Mouse (Mus musculus) lung, postnatal 0 days (tissue): ENCODE measurements around the gene Acaca. TPM values are rescaled to one million over a fixed set of nuclear protein-coding genes. Genes with fewer than 3 reads are reported as not detected.

Source experiments
- ATAC-seq: fragments of 200-750 bp; cut with Nextera tagmentation; 2 replicates; pipeline ENCODE4 v1.8.0; 2017; ENCODE audit warnings: moderate library complexity
- DNase-seq: peaks from one replicate; pipeline ENCODE4 v3.0.0-alpha.2; 2016; ENCODE audit warnings: low spot score
- H3K27ac ChIP-seq: fragments of 300-500 bp; sonication (generic); 2 replicates; pipeline ENCODE4 v1.5.1; 2014; ENCODE audit warnings: antibody characterized with exemption, mild to moderate bottlenecking, low read length, mixed read lengths
- H3K27me3 ChIP-seq: fragments of 300-500 bp; sonication (generic); replicated peaks from 2 replicates; pipeline ENCODE4 v1.6.1; 2014; ENCODE audit warnings: low read length, mixed read lengths; ENCODE audit not compliant: insufficient read depth
- H3K36me3 ChIP-seq: fragments of 300-500 bp; sonication (generic); 2 replicates; pipeline ENCODE4 v1.6.1; 2014; ENCODE audit warnings: low read length, mixed read lengths; ENCODE audit not compliant: insufficient read depth
- H3K4me1 ChIP-seq: fragments of 300-500 bp; sonication (generic); 2 replicates; pipeline ENCODE4 v1.6.1; 2014; ENCODE audit warnings: antibody characterized with exemption, low read depth, low read length, mixed read lengths; ENCODE audit not compliant: insufficient read depth
- H3K4me2 ChIP-seq: fragments of 300-500 bp; sonication (generic); replicated peaks from 2 replicates; pipeline ENCODE4 v1.6.1; 2014; ENCODE audit warnings: low read depth, mild to moderate bottlenecking, low read length, moderate library complexity, mixed read lengths
- H3K4me3 ChIP-seq: fragments of 300-500 bp; sonication (generic); 2 replicates; pipeline ENCODE4 v1.5.1; 2014; ENCODE audit warnings: low read depth, low read length
- H3K9ac ChIP-seq: fragments of 300-500 bp; sonication (generic); replicated peaks from 2 replicates; pipeline ENCODE4 v1.6.1; 2014; ENCODE audit warnings: low read depth, mild to moderate bottlenecking
- H3K9me3 ChIP-seq: fragments of 300-500 bp; sonication (generic); 2 replicates; pipeline ENCODE4 v1.6.1; 2016; ENCODE audit warnings: low read length, mixed read lengths
- CTCF ChIP-seq: IDR thresholded peaks from 2 replicates; pipeline ENCODE4 v1.5.1; 2016; ENCODE audit warnings: antibody characterized with exemption, mild to moderate bottlenecking
- EP300 ChIP-seq: IDR thresholded peaks from 2 replicates; pipeline ENCODE4 v1.6.1; 2016; ENCODE audit warnings: antibody characterized with exemption, mild to moderate bottlenecking, control low read depth
- WGBS: fragments of 180-500 bp; shearing (Covaris S2); extraction: QIAGEN DNeasy Blood & Tissue Kit; methylation state at CpG from one replicate; pipeline ENCODE4 v1.1.7; 2014; 5-methylcytosine and 5-hydroxymethylcytosine counted together
- polyA plus RNA-seq: library from polyadenylated mRNA; unstranded; fragments of >200 nt; fragmentation: Nextera tagmentation; extraction: Ambion mirVana; gene quantifications from 2 replicates; pipeline ENCODE4 v1.2.1, GENCODE M21; 2015

Gene Acaca
- polyA plus RNA-seq, 1 experiment from 2014 or later, result 6.5 TPM

DNA sequence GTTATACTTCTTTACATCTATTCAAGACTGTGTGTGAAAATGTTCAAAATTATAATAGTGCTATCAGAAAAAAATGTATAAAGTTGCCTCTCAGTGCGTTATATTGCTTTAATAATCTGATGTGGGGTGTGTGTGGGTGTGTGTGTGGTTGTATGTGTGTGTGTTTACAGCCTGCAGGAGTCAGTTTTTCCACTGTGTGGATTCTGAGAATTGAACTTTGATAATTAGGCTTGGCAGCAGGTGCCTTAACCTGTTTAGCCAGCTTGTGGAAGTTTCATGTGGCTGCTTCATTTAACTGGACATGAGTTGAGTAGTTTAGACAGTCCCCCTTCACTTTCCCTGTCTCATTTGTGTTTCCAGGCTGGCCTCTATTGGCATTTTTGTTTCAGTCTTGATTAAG is 117.9 kb downstream of the Acaca start:
- 97% methylated on average over 1 of the region's 1 CpGs for WGBS
- Histone ChIP-seq H3K9ac (no peak overlapping the region), H3K27me3 (no peaks in the 10 kb centered on the region), H3K4me2 (no peak overlapping the region), H3K4me1 (no peaks in the 10 kb centered on the region), H3K9me3 (no peaks in the 10 kb centered on the region), H3K27ac (no peak overlapping the region), H3K36me3 (peaks cover 6% of the 10 kb centered on the region; the same call in 1 of the 2 replicates), H3K4me3 (no peak overlapping the region)
- DNase-seq (no peak), ATAC-seq (no peak)
- TF ChIP-seq EP300 (no peak), CTCF (no peak)

- no peak overlapping the region for H3K27ac ChIP-seq
- no peak overlapping the region for H3K4me2 ChIP-seq
- no peak overlapping the region for H3K9ac ChIP-seq
- H3K9me3 ChIP-seq, result no peaks in the 10 kb centered on the region
- no peak for ATAC-seq
- no peaks in the 10 kb centered on the region for H3K27me3 ChIP-seq
- H3K36me3 ChIP-seq, result peaks cover 6% of the 10 kb centered on the region; the same call in 1 of the 2 replicates
- DNase-seq, result no peak
- no peaks in the 10 kb centered on the region for H3K4me1 ChIP-seq
- H3K4me3 ChIP-seq, result no peak overlapping the region
- TF ChIP-seq EP300 (no peak), CTCF (no peak)
- 87% methylated on average over 3 of the region's 3 CpGs for WGBS
Observed at GRCm38 (mm10) chr11:84251170-84251569, 121.7 kb downstream of the Acaca start.

DNA sequence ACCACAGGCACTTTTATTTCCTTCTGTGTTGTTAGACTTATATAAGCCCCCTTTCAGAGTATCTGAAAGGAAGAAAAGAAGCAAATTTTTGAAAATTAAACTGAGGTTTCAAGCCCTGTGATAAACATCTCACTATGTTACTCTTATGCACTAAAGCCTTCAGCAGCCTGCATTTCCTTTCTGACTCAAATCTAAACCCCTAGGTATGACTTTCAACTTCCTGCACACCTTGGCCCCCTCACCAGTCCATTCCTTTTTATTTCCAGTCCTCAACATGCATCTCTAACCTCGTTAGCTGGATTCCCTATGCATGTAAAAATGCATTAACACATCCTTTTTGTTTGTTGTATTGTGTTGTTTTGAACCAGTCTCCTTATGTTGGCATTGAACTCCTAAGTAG is 123.0 kb downstream of the Acaca start:
- ATAC-seq (no peak), DNase-seq (no peak)
- Histone ChIP-seq H3K36me3 (peaks cover 6% of the 10 kb centered on the region; the same call in 1 of the 2 replicates), H3K27ac (no peak overlapping the region), H3K9ac (no peak overlapping the region), H3K4me1 (no peaks in the 10 kb centered on the region), H3K9me3 (no peaks in the 10 kb centered on the region), H3K4me2 (no peak overlapping the region), H3K4me3 (no peak overlapping the region), H3K27me3 (no peaks in the 10 kb centered on the region)
- TF ChIP-seq CTCF (no peak), EP300 (no peak)
- 87% methylated on average over 1 of the region's 1 CpGs for WGBS

DNA sequence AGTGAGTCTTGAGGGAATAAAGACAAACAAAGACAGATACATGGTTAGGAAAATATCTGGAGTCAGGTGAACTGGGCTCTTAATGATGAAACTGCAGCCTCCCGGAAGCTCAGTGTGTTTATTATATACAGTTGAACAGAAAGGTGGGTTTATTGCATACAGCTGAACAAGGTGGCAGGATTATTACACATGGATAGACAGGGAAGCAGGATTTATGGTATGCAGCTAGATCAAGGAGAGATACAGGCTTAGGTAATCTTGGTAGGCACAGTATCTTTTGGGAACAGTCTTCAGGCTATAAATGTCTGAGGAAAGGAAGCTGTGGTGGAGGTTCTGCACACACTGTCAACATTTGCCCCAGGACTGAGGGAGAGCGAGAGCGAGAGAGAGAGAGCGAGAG is 126.4 kb downstream of the Acaca start:
- H3K4me2 ChIP-seq, result no peak overlapping the region
- H3K4me3 ChIP-seq, result no peak overlapping the region
- peaks cover 9% of the 10 kb centered on the region; the same call in 1 of the 2 replicates for H3K36me3 ChIP-seq
- no peaks in the 10 kb centered on the region for H3K27me3 ChIP-seq
- H3K4me1 ChIP-seq, result no peaks in the 10 kb centered on the region
- no peak for ATAC-seq
- H3K9me3 ChIP-seq, result no peaks in the 10 kb centered on the region
- no peak for TF ChIP-seq EP300
- WGBS, result 82% methylated on average over 4 of the region's 4 CpGs
- DNase-seq, result no peak
- H3K9ac ChIP-seq, result no peak overlapping the region
- H3K27ac ChIP-seq, result no peak overlapping the region

DNA sequence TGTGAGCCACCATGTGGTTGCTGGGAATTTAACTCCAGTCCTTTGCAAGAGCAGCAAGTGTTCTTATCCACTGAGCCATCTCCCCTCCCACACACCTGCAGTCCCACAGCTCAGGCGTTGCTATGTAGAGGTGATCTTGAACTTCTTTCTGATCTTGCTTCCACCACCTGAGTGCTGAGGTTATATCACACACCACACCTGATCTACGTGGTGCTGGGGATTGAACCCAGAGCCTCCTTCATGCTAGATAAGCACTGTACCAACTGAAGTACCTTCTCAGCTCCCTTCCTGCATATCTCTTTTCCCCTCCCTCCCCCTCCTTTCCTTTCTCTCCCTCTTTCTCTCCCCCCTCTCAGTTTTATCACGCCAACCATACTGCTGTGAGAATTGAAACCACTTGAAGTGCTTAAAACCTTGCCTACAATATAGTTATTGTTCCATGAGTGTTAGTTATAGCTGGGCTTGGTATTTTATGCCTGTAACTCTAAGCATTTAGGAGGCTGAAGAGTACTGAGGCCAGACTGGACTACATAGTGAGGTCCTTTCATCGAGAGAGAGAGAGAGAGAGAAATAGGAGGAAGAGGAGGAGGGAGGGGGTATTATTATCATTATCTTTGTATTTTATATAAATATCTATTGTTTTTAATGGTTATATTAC is 128.7 kb downstream of the Acaca start:
- 60% methylated on average over 4 of the region's 4 CpGs for WGBS
- Histone ChIP-seq H3K27ac (no peak overlapping the region), H3K9ac (no peak overlapping the region), H3K36me3 (peaks cover 13% of the 10 kb centered on the region; the same call in 1 of the 2 replicates), H3K4me3 (no peak overlapping the region), H3K9me3 (no peaks in the 10 kb centered on the region), H3K27me3 (no peaks in the 10 kb centered on the region), H3K4me1 (no peaks in the 10 kb centered on the region), H3K4me2 (no peak overlapping the region)
- no peak for TF ChIP-seq EP300
- no peak for TF ChIP-seq CTCF
- DNase-seq (no peak), ATAC-seq (no peak)

DNA sequence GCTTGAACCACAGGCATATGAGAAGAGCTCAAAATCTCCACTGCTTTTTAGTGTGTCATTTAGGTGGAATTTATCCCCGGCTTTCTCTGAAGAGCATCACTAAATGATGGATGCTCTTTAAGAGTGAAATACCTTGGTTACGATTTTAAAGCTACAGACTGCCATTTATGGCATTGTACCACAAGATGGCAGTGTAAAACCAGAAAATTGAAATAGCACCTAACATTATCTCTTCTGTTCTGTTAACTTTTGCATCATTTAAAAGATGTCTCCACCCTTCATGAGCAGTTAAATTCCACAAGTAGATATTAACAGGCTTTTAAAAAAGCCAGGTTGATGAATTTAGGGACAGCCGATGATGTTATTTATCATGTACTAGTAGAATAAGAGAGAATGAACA is 135.0 kb downstream of the Acaca start:
- Histone ChIP-seq H3K36me3 (peaks cover 17% of the 10 kb centered on the region; the same call in 1 of the 2 replicates), H3K4me1 (no peaks in the 10 kb centered on the region), H3K9ac (no peak overlapping the region), H3K27me3 (no peaks in the 10 kb centered on the region), H3K4me2 (no peak overlapping the region), H3K27ac (no peak overlapping the region), H3K4me3 (no peak overlapping the region), H3K9me3 (no peaks in the 10 kb centered on the region)
- 59% methylated on average over 3 of the region's 3 CpGs for WGBS
- DNase-seq, result peak; percentile 27
- no peak for ATAC-seq
- TF ChIP-seq EP300 (no peak), CTCF (peak; percentile 66)

- TF ChIP-seq EP300 (no peak), CTCF (peak; percentile 51)
- Histone ChIP-seq H3K27me3 (no peaks in the 10 kb centered on the region), H3K9ac (no peak overlapping the region), H3K4me2 (no peak overlapping the region), H3K36me3 (peaks cover 8% of the 10 kb centered on the region; the same call in 1 of the 2 replicates), H3K4me3 (no peak overlapping the region), H3K4me1 (no peaks in the 10 kb centered on the region), H3K9me3 (no peaks in the 10 kb centered on the region), H3K27ac (no peak overlapping the region)
- ATAC-seq, result no peak
- DNase-seq, result no peak
Observed at GRCm38 (mm10) chr11:84268068-84268467, 138.6 kb downstream of the Acaca start.
